Mouse (Mus musculus) adrenal gland, postnatal 14 days (tissue): ENCODE measurements around the gene Rassf4. TPM values are rescaled to one million over a fixed set of nuclear protein-coding genes. Genes with fewer than 3 reads are reported as not detected.

ENCODE experiments used
- DNase-seq: peaks from one replicate; pipeline ENCODE4 v3.0.0; 2021; ENCODE audit warnings: mixed read lengths
- total RNA-seq: library from RNA; stranded (reverse); gene quantifications from 2 replicates; pipeline ENCODE4 v1.2.3, GENCODE M21; 2021

Gene Rassf4
- total RNA-seq, 1 experiment from 2014 or later, result 5.7 TPM

DNA sequence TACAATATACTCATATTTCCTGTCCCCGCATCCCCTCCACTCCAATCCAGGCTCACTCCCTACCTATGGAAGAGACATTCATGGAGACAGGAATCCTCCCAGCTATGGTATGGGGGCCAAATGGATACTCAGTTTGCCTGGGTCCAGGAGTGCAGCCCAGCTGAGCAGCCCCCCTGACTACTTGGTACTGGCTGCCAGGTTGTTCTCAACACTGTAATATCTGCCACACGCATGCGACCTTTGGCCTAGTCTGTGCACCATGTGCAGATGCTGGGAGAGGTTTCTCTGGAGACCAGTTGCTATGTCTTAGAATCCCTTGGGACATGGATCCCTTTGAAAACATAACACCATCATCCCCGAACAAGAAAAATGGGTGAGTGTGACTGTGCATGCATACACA lies 2.0 kb downstream of the Rassf4 start:
- no peak for DNase-seq

DNA sequence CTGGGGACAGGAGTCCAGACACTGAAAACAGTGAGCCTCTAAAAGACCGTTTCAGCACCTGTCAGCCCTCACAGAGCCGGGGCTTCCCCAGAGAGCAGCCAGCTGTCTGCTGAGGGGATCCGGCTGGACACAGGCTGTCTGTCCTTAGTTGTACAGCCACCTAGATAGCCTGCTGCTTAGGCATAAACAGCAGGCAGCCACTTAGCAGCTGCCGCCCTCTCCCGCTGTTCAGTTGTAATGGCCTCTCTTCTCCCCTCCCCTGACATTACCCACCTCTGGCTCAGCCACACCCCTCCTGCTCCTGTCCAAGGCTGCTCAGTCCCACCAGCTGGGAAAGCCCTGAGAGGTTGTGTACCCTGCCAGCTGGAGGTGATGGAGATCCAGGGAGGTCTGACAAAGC lies 2.7 kb downstream of the Rassf4 start:
- no peak for DNase-seq

DNA sequence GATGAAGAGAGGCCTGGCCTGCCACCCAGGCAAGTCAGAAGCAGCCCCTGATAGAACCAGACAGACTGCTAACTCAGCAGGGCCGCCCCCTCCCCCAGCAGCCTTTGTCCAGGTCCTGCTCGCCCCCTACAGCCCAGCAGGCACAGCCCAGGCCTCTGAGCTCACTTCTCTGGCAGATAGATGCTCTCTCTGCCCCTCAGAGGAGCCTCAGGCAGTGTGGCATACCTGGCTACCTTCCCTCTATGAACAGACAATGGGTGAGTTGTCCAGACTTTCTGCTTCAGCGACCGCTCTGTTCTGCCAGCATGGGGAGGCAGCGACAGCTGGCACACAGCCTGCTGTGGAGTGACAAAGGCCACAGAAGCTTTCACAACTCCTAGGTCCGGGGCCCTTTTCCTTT lies 3.6 kb downstream of the Rassf4 start:
- DNase-seq, result peak; percentile 50

DNA sequence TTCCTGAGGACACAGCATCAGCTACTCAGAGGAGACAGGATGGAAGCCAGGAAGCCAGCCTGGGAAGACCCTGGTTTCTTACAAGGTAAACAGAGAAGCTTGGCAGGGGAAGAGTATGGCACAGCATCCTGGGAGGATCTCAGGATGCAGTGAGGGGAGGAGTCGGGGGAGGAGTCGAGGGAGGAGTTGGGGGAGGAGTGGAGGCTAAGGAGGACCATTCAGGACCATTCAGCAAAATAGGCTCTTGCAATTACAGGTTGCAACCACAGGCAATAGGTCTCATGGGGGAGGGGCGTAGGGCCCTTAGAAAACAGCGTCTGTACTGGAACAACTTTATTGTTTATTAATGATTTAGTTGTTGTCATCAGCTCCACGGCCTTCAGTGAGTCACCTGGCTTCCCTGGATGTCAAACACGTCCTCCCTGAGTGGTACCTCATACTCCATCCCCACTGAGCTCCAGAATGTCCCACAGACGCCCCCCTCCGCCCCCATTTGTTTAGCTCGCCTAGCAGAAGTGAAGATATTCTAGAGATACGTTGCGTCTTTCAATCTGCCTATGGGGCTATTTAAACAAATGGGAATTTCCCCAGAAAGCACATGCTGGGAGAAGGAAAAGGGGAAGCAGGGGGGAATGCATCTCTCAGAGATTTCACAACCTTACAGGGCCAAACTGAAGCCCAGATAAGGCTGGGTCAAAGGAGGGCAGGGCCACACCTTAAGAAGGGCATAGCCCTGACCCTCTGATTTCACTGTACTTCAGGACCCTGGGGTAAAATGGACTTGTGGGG lies 4.9 kb downstream of the Rassf4 start:
- peak; percentile 30 for DNase-seq

DNA sequence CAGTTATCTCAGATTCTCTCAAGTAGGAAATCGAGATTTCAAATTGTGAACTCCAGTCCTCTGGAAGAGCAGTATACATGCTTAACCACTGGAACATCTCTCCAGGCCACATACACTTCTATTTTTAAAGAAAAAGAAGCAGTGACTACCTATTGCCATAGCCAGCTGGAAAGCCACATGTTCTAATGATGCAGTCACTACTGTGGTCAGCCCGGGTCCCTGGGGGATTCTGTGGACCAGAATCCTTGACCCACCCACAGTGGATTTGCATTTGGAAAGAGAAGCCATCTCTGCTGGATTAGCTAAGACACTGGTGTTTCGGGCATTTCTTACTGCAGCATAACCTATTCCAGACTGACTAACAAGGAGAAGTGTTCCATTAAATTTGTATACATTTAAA lies 6.4 kb downstream of the Rassf4 start:
- no peak for DNase-seq

DNA sequence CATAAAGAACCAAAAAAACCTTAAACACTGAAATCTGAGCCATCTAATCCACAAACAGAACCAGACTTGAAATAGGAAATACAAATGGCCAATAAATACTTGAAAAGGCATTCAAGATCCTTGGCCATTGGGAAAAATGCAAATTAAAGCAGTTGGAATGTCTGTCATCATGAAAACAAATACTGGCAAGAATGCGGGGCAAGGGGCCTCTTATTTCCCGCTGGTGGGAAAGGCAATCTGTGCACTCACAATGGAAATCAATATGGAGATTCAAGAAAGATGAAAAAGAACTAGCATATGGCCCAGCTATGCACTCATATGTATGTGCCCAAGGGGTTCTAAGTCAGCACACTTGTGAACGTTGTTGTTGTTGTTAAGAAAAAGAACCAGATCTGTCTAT lies 6.9 kb downstream of the Rassf4 start:
- DNase-seq, result no peak

DNA sequence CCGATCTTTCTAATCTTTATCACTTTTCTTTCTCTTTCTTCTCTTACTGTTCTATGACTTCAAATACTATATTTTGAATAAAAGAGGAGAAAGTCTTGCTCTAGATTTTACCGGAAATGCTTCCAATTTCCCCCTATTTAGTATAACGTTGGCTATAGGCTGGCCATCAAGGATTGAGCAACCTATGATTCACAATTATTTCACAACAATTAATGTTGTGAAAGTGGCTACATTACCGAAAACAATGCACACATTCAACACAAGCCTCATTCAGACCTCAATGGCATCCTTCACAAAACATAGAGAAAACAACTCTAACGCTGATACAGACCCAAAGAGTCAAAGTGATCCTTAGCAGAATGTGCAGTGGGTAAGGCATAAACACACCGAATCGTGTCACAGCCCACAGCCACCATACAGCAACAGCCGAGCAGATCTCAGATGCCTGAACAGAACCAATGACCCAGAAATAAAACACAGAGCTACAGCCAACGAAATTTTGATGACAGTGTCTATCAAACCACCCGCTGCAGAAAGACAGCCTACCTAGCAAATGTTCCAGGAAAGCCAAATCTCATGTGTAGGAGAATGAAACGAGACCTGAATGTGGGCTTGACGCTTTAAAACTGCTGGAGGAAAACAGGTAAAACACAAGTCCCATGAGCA lies 7.5 kb downstream of the Rassf4 start:
- DNase-seq, result no peak

DNA sequence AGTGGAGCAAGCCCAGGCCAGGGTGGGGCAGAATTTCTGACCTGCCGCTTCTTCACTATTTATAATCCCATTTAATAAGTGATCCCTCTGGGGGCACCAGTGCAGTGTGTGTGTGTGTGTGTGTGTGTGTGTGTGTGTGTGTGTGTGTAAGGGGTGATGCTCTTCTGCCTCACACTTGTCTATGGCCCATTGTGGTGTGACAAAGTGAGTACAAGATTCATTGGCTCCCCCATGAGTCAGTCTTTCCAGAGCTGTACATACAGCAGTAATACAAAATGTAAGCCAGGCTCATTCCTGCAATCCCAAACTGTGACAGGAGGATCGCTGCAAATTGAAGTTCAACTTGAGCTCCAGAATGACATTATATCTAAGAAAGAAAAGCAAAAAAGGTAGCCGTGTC lies 8.9 kb downstream of the Rassf4 start:
- no peak for DNase-seq

DNA sequence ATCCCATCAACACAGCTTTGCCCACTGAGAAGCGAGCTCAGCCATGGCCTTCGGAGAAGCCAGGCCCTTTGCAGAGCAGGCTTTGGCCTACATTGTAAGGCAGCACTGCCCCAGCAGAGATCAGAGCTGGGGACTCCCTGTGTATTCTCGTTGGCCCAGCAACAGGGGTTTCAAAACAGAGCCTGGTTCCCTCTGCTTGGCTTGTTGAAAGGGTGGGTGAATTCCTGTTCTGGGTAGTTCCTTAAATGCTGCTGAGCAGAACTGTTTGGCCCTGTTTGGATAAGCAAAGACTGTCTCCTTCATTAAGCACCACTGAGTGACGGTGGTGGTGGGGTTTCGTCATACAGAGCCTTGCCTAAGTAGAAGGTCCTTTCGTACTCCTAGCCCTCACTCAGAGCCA lies 9.7 kb downstream of the Rassf4 start:
- DNase-seq, result no peak

DNA sequence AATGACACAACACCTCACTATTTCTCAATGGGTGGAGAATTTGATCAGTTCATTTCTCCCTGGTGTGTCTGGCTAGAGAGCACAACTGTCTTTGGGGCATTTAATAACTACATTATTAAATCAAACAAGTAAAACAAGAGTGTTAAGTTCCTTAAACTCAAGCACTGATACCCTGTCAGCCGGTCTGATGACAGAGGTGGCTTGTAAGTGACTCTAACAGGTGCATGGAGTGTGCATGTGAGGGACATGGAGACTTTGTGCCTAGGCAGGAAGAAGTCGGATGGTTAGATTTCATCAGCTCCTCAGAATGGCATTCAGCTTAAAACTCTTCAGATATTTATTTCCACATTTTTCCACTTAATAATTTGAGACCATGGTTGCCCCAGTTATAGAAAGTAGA lies 10.4 kb downstream of the Rassf4 start:
- no peak for DNase-seq

DNA sequence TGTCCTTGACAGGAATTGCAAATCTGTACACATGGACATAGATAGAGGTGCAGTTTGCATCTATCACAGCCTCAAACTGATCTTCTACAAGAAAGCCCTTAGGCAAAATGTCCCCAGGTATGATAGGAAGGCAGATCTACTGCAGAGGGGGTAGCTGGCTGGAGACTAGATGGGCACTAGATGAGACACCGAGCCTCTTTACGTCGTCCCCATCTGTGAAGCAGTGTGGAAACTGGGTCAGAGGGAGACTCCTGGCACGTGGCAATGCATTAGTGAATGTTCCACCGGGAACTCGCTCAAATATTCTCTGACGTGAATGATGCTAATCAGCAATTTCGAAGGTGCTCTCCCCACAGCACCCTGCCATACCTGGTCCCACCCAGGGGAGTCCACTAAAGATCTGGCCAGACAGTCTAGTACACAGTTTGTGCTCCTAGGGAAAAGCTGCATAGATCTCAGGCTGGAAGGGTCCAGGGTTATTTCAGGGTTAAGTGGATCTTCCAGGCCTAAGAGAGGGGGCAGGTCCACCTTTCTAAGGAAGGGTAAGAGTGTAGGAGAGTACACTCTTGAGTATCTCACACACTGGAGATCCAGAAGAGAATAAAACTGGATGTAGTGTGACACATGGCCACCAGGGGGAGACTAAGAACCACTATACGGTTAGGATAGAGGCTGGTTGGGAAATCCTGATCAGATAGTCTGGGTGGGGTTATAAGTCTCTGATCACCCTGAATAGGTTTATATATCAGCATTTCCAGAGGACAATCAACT lies 19.9 kb downstream of the Rassf4 start:
- DNase-seq, result peak; percentile 63

DNA sequence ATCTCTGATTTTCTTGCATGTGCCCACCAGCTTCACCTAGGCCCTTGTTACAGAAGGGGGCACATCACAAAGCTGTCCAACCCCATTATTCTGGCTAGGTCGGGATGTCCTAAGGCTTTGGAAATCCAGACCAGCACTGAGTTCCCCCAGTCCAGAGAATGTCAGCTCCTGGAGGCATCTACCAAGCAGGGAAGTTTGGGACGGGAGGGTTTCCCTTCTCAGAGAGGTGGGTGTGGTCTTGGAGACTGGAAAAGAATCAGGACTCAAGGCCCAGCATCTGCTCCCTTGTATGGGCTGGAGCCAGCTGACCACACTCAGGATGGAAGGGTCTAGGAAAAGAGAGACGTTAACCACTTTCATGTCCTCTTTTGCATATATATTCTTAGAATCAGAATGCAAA lies 20.6 kb downstream of the Rassf4 start:
- no peak for DNase-seq

DNA sequence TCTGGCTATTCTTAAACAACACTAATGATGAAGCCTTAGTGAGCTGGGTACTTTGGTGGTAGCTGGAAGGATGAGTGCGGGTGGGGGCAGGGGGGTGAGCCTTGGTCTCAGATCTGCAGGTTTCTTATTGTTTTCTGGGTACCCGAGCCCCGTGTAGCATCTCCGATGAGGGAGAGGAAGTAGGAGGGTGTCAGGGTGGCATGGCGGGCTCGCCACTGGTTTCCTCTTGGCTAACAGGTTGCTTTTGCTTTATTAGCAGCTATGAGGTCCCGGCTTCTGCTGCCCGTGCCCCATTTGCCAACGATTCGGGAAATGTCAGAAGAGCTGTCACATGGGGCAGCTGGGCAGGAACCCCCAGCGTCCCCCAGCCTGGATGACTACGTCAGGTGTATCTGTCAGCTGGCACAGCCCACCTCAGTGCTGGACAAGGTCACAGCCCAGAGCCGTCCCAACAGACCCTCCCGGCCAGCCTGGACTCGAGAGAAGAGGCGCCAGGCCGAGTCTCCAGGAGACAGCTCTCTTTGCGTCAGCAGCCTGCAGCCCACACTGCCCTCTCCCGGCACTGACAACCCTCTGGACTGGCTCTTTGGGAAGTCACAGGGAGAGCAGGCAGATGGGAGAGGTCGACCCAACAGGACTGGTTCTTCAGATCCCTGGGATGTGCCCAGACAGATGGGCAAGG lies 22.2 kb downstream of the Rassf4 start:
- DNase-seq, result peak; percentile 61

DNA sequence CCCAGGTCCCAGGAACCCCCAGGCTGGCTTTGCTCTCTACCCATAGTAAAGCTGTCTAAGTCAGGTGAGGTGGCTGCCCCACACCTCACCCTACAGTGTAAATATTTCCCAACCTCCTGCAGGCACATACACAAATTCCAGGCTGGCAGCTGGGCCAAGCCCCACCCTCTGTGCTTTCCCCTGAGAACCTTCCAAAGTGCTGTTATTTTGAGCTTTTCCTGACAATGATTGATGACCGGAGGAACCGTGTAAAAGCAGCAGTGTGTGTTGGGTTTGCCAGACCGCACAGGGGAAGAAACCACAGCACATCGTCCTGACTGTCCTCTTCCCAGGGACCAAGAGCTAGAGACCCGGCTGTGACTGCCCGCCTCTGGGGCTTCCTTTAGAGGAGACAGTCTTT lies 23.3 kb downstream of the Rassf4 start, which contains the start of gene Depp1:
Gene Depp1 (plus strand): TSS at position 204 of the 400 bp plus-strand sequence.
- peak; percentile 68 for DNase-seq

DNA sequence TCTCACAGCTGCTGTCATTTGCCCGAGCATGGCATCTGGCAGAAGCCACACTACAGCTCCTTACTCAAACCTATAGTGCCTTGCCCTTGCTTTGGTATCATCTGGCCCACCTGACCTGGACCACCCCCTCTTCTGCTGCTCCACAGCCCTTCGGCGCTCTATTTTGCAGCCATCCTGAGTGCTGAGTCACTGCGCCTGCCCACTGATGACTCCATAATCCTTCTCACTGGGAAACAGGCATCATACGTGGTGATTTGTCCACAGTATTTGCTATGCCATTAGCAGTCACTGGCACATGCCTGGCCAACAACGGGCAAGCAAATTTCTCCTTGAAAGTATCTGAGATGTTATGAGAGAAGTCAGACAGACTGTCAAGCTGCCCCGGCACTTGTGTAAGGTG lies 23.9 kb downstream of the Rassf4 start:
- no peak for DNase-seq

DNA sequence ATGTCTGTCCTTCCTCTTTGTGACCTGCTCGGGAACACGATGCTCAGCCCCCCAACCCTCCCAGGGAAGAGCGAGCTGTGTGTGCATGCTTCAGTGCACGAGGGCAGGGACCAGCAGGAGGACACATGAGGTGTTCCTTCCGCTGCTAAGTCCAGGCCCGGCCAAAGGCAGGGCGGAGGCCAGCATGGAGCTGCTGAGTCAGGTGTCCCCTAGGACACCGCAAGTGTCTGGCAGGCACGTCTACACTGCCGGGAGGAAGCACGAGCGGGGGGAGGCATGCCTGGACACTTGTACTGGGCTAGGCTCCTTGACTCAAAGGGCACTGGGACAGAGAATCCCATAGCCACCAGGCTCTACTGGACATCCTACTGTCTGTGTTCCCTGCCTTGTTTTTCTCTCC lies 26.0 kb downstream of the Rassf4 start:
- DNase-seq, result peak; percentile 75

DNA sequence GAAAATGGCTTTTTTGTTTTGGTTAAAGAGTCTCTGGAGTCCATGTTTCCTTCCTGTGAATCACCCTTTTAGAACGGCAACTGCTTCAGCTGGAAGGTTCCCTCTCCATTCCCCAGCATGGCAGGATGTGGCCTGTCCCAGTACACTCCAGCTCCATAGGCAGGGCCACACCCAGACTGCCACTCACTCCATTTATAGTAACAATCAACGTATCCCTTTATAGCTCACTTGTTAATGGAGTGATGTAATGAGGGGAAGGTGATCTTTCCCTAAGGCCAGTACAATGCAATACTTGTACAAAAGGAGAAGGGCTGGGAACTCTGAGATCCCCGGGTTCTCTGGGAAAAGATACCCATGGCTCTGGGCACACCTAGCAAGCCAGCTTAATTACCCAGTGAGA lies 29.4 kb downstream of the Rassf4 start:
- no peak for DNase-seq

DNA sequence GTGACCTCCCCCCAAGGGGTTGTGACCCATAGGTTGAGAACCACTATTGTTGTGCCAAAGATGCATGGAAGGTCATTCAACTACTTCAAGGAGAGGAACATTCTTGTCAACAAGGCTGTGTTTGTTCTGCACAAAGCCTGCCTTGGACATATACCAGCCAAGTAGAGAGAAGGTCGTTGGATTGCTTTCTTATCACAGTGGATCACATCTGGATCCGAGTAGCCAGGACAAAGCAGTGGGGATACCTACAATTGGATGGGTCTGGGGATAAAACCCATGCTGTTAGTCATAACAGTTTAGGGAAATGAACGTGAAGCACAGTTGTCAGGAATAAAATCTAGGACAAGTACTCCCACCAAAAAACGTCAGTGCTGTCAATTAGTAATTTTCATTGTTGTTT lies 29.9 kb downstream of the Rassf4 start:
- DNase-seq, result no peak

DNA sequence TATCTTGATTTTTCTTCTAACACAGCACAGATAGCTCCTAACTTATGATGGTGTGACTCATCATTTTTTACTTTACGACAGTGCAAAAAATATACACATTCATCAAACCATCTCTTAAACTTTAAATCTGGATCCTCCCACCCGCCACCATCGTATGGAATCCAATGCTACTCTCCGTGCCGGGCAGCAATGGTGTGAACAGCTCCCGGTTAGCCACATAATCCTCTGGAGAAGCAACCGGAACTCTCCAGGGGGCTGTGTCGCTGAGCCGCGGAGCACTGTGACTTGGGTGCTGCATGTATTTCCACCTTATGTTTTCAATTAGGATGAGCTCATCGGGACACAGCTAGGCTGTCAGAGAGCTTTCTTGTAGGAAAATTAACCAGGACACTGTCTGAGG lies 30.8 kb downstream of the Rassf4 start:
- no peak for DNase-seq

DNA sequence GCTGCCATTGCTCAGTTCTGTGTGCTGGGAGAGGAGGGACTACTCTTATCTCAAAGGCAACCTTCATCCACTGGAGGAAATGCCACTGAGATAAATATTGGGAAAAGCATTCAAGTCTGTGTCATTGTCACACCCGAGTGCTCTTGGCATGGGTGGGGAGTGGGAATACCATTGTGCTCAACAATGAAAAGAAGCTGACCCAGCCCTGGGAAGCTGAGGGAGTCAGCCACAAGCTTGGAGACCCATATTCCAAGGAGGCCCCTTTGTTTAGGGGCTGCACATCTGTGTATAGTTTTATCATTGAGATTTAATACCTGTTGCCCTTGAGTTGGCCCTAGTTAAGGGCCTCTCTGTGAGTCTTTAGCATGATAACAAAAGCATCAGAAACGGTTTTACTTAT lies 34.1 kb downstream of the Rassf4 start:
- no peak for DNase-seq

DNA sequence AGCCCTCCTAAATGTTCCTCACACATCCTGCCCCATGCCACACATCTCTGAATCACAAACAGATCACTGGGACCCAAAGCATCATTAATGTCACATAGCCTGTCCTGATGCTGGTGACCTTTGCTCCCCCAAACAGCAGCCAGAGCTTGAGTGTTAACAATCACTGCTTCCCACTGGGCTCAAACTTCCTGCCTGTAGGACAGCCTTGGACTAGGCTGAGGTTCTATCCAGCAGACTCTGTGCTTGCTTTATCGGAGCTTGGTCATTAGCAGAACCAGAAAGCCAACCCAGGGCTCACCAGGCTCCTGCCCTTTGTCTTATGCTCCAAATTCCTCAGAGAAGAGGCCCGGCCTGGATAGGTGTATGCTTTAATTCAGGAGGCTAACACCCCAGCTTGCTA lies 34.9 kb downstream of the Rassf4 start:
- DNase-seq, result no peak

DNA sequence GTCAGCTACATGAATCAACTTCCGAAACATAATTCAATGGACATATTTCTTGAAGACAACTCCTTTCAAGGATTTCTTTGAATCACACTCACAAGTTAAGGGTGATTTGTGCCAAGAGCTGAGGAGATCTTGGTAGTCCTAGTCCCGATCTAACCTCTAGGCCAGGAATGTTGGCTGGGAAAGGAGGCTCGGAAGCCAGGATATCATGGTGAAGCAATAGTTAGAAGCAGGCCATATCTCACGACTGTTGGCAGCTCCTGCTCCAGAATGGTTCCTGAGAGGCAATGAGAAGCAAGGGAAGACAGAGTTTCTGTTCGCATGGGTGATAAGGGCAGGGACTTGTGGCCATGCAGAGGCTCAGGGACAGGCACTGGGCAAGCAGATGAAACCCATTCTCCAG lies 36.3 kb downstream of the Rassf4 start:
- peak; percentile 49 for DNase-seq
